Mouse (Mus musculus): Measurements from ENCODE around the gene Aff2.

Gene Aff2

DNA sequence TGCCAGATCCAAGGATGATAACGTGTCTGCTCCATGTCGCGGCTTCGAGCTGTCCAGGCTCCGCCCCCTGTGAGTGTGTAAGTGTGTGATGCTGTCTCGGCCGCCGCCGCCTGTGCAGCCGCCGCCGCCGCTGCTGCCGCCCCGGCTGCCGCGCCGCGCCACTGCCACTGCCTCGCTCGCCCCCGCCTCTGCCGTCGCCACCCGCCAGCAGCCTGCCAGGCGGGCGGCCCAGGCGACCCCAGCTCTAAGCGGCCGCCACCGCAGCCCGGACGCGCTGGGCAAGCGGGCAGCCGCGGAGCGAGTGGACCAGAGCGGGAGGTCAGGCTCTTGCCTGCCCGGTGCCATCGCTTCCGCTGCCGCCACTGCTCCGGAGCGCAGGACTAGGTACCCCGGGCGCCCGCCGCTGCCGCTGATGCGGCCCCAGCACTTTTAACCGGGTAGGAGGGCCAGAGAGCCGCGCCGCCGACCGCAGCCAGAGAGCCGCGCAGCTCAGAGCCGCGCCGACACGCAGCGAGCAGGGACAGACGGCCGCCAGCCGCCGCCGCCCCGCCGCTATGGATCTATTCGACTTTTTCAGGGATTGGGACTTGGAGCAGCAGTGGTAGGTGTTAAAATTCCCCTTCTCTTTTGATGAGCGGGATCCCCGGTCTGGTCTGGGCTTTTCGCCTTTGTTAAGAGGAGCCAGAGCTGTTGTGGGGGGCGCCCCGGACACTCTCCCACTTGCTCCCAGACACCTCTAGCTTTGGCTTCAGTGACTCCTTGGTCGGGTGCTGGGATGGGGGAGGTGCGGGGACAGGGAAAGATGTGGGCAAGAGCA lies at the start of gene Aff2:
Aff2 (plus strand) TSS at position 57 of the 817 bp plus-strand sequence.
- no peak for DNase-seq (ENCODE audit: low read depth)

DNA sequence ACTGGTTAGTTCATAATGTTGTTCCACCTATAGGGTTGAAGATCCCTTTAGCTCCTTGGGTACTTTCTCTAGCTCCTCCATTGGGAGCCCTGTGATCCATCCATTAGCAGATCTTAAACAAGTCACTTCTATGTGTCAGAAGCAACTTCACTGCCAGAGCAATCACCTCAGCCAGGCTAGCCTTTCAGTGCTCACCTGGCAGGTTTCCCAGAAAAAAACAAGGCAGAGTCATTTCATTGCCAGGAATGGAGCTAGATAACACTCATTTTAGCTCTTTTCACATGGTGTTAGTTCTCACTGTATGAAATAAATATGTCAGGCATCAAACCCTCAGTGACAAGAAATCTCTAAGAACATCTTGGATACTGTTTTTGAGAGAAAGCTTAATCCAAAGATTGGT lies 22.8 kb upstream of the Aff2 start:
- no peak for DNase-seq (ENCODE audit: low read depth)

DNA sequence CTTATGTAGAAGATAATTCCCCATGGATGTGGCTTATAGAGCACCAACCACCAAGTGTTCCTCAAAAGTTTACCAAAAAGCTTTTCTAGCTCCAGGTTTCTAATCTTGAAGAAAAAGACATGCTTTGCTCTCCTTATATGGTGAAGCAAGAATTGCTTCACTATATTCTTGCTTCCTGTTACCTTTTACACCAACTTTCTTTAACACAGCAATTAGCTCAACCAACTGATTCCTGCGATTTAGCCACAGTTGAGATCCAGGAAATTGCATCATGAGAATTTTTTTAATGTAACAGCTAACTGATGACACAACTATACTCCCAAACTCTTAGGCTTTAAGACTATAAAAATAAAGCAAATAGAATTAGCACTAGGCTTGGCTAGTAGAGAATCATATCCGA lies 4.5 kb upstream of the Aff2 start:
- no peak for DNase-seq (ENCODE audit: low read depth)

DNA sequence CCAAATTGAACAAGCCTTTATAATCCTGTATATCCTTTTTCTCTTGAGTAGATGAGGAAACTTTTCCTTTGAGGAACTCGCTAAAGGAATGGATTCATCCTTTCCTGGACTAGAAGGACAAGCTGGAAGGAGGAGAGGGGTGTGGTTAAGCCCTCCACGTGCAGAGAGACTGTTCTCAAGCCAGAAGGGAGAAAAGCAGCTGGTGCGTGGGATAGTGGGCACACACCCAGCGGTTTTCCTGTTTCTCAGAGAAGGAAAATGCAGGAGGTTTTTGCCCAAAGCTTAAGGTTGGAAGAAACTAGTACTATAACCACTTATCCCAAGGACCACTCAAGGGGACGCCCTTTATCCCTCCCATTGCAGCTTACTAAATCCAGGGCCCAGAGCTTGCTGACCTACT lies 734 bp upstream of the Aff2 start:
- peak; percentile 23 for DNase-seq (ENCODE audit: low read depth)

DNA sequence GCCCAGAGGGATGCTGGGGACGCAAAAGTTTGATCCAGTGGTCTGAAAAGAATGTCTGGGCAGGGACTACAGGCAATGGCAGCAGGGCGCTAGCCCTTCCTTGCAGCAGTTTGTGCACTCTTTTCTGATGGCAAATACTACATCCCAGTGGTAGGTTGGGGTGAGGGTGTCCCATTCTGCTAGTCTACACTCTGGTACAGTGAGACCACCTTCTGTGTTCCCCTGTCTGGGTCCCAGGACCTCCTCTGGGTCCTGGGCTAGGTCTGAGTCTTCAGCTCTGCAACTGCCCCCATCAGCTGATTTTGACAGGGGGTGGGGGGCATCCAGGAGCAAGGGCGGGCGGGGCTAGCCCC lies 233 bp upstream of the Aff2 start:
- no peak for DNase-seq (ENCODE audit: low read depth)

DNA sequence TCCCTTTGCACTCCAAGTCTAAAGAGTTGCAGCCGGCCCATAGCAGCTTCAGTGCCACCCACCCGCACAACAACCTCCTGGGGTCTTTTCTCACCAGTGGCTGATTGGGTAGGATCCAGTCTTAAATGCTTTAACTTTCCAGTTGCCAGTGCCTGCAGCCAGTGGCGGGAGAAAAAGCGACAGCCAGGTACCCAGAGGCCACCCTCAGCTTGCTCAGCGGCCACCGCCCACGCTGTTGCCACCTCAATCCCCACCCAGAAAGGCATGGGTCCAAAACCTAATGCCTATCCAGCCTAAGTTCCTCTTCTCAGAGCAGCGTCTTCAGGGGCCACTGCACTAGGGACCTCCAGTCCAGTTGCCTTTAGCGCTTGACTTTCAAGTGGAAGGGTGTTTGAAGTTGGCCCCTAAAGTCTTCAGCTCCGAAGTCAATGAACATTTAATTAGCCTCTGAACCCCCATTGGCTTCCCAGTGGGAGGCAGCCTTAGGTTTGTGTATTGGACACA lies 1.0 kb downstream of the Aff2 start:
- DNase-seq (ENCODE audit: low read depth), result no peak

DNA sequence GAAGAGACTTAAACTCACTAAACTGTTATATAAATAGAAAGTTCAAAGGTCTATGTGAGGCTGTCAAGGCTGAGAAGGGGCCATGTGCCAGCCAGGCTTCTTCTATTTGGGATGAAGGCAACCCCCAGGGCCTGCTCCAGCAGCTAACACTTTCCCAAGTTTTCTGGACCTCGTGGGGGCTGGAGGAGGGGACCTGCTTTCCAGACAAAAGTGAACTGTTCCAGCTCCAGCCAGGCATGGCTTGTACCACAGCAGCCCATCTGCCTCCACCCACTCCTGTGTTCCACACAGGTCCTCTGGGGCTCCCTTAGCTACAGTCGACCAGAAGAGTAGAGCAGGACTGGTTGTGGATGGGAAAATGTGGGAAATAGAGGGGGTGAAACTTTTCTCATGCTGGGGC lies 4.1 kb downstream of the Aff2 start:
- DNase-seq (ENCODE audit: low read depth), result no peak

DNA sequence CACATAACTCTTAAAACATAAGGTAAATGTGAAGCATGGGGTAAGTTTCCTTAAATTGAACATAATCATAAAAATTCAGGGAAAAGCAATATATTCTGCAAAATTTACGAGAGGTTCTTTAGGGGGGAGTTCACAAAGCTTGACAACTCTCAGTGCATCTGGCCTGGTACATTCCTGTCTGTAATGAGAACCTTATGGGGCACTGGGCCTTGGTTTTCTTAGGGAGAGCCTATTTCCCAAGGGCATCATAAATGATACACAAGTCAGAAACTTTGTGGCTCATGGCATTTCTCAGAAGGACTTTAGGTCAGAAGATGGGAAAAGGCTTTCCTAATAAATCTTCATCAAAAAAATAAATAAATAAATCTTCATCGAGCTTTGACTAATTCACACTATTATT lies 13.2 kb downstream of the Aff2 start:
- DNase-seq (ENCODE audit: low read depth), result no peak

DNA sequence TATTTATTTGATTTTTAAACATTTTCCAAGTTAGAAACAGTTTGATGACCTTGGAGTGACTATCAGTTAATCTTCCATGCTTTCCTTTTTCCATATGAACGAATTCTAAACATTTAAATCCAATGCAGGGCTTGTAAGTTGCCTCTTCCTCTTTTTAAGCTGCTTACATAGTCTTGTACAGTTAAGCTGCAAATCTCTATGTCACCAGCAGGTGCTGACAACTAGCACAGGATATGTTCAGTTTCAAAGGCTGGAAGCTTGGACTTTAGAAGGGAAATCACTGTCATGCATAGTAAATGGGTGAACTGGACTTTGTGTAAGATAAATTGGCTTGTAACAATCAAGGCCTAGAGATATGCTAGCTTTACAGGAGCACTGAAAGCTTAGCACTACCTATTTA lies 29.6 kb downstream of the Aff2 start:
- DNase-seq (ENCODE audit: low read depth), result no peak

DNA sequence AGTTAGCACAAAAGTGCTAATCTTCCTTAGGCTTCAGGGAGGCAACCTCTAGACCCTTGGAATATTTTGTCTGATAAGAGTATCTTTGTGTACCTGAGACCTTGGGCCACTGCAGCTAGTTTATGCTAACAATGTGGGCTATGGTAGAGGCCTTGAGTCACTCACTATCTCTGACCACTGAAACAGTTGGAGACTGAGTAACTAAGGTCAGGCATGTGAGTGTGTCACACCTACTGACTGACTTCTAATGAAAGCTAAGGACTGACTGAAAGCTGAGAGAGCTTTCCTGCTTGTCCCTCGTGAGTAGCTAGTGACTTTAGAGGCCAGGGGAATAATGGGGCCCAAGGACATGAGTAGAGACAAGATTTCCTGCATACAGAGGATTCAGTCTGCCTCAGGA lies 54.9 kb downstream of the Aff2 start:
- no peak for DNase-seq (ENCODE audit: low read depth)

DNA sequence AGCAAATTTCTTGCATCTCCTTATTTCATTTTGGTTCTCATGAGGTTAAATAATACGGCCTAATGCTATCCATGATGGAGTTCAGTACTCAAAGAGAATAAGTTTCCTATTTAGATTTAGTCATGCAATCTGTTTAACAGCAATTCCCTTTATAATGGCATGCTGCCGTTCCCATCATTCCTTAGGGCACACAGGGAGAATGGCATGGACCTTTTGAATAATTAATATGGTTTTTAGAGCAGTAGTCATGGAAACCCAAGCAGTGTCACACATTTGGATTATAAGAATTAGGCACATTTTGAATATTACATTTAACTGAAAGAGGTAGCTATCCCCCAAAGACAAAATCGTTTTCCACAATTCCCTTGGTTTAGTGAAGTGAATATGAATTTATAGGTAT lies 78.3 kb downstream of the Aff2 start:
- no peak for DNase-seq (ENCODE audit: low read depth)

DNA sequence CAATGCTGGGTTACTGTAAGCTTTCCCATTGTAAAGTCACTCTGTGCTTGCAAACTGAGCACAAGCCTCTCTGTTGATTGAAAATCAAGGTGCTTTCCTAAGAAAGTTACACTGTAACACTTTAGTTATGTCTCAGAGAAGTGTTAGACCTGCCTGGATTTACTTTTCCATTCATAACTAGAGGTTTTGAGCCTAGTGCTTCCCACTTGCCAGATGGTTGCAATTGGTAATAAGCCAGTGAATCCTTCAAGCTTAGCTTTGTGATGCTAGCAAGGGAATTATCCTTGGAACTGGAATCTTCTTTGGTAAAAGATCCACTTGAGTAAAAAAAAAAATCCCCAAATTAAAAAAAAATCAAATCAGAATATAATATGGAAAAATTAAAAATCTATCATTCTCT lies 81.8 kb downstream of the Aff2 start:
- DNase-seq (ENCODE audit: low read depth), result no peak

DNA sequence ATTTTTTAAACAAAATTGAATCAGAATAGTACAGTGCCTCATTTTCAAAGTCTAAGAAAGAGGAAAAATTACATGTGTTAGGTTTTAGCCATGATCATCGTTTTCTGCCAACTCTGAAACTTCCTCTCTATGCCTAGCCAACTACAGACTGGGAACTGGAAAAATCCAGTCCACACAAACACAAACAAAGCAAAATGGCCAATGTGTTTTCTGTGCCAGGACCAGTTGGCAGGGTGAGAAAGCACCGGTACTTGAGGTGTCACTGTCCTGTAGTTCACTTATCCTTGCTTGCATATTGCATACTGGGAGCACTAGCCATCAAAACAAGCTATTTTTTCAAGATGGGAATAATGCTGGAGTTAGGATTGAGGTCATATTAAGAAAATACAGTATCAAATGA lies 100.8 kb downstream of the Aff2 start:
- DNase-seq (ENCODE audit: low read depth), result no peak

DNA sequence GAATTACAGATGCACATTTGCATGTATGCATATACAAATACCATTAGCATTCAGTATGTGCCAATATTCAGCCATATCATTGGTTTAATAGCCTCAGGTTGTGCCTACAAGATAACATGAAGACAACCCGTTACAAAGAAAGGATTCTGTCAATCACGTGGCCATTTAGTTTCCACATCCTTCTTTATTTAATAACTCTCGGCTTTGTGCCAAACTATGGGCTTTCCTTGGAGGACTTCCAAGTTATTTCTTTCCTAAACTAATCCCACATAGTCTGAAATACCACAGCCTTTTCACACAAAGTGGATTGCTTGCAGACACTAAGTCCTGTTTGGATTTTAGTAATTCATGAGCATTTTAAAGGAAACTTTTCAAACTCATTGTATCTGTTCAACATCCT lies 142.0 kb downstream of the Aff2 start:
- peak; percentile 5 for DNase-seq (ENCODE audit: low read depth)

DNA sequence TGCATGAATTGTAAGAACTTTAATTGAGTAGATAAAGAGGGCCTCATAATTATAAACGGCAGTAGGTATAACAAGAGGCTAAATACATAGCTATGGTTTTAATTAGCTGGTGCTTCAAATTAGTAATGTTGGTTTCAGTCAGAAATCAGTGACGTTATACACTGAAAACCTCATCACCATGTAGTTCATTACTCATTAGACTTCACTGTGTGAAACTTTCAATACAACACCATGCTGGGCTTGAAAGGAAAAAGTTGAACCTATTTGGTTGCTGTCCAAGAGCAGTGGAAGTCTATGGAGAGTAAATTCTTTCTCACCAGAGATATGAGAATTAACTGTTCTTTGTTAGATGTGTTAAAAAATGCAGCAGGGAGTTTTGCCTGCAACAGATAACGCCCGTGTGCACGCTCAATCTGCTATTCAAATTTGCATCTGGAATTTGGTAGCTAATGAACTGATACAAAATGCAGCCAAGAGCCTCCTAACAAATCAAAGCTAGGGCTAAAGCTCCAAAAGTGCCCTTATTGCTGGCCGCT lies 158.0 kb downstream of the Aff2 start:
- no peak for DNase-seq (ENCODE audit: low read depth)

DNA sequence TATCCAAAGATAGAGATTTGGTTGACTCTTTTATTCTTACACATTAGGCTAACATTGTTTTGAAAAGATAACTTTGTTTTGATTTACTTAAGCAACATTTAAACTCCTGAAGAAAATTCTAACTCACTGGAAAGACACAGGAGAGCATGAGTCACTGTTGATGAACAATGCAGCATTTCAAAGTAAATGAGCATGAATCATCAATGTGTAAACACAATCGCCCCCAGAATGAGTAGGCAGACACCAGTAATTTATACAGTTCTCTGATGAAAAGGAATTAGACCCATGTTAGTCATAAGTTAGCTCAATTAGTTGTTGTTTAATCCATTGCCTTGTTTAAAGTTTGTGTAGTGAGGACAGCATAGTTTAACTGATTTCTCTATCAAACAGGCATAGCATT lies 180.7 kb downstream of the Aff2 start:
- peak; percentile 7 for DNase-seq (ENCODE audit: low read depth)

DNA sequence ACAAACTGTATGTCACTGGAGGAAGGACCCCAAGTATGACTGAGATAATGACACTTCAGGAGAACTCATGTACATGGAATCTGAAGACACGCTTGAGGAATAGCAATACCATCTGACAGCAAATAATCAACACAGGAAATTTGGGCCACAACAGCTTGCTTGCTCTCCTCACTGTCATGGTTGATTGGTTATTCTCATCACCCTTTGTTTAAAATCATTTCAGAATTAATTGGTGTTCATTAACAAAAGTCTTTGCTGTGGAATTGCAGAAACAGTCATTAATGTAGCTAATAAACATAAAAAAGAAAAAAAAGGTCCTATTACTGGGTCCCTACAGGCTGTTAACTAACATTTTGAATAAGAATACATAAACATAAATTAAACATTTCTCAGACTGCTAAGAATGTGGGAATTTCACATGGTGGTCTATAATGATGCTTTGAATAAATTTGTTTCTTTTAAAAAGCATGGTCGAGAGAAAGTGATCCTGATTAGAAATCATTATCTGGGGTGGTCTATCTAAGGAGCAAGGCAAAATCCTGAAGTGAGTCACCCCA lies 219.9 kb downstream of the Aff2 start:
- no peak for DNase-seq (ENCODE audit: low read depth)

DNA sequence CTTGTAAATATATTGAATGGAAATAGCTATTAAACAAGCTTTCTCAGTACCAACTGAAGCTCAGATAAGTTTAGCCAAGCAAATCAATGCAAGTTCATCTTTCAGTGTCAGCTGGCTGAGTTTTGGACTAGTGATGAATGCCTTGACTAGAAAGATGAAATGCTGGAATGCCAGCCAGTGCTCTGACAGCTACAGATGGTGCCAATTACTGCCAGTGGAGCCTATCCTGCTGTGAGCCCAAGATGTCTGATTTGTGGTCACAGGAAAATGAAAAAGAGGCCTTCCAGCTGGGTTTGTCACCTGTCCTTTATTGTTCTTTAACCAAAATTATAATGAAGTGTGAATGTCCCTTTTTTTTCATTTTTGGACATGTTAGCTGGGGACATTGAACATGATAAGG lies 248.7 kb downstream of the Aff2 start:
- DNase-seq (ENCODE audit: low read depth), result no peak

DNA sequence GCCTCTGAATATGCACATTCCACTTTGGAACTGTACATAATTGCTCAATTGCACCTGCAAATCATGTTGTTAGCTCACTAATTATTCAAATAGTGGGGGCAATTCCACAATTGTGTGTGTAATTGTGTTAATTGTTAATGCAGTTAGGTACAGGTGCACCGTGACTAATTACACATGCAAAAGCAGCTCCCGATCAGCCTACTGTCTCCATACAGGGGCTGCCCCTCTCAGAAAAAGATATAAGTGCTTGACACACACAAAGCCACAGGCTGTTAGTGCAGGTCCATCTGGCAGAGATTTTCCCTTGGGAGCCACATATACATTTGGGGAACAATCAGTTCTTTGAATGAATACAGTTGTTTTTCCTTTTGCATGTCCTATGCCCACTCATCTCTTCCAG lies 302.9 kb downstream of the Aff2 start:
- no peak for DNase-seq (ENCODE audit: low read depth)

DNA sequence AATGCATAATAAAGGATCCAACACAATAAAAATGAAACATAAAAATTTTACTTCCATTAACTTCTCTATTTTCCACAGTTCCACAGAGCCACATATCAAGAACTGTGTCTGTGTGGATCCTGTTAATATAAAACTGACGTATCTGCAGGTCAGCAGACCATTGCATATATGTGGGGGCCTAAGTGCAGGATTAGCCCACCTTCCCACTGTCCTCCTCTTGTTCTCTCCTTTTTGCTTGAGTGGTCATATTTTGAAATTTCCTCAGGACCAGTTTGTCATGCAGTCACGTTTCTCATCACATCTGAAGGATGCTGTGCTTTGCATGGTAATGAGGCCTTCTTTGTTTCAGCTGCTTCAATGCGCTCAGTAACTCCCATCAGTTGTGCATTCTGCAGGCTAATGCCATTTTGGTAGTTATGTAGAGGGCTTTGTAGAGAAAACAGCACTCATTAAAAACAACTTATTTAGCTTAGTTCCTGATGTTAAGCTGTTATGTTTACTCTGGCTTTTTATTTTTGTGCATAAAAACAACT lies 306.1 kb downstream of the Aff2 start:
- DNase-seq (ENCODE audit: low read depth), result no peak

DNA sequence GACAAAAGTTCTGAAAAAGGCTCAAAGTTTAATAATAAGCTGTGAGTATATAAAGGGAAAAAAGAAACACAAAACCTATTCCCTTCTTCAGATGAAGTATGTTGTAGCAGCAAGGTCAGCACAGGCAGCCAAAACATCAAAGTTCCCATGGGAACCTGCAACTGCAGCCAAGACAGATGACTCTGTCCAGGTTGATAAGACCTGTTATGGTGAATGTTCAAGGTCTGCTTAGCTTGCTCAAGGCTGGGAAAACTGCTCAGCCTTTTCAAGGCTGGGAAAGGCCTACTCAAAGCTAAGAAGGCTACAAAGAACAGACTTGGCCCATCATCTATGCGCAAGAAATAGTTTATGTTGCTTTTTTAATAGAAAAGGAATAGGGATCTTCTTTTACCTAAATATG lies 315.6 kb downstream of the Aff2 start:
- no peak for DNase-seq (ENCODE audit: low read depth)

DNA sequence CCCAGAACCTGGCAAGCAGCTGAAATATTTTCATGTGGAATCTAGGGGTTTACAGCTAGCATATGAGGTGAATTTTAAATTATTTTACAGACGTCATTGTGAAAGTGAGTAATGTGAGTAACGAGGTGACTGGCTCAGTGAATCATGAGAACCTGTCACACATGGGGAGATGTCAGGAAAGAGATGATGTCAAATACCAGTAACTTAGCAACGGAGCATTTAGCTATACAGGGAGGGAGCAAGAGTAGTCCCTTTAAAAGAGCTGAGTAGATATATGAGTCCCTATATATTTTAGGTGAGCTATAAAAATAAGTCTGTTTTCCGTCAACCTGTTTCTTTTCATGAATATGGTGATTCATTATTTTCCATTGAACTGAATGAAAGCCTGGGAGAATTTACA lies 338.7 kb downstream of the Aff2 start:
- no peak for DNase-seq (ENCODE audit: low read depth)

DNA sequence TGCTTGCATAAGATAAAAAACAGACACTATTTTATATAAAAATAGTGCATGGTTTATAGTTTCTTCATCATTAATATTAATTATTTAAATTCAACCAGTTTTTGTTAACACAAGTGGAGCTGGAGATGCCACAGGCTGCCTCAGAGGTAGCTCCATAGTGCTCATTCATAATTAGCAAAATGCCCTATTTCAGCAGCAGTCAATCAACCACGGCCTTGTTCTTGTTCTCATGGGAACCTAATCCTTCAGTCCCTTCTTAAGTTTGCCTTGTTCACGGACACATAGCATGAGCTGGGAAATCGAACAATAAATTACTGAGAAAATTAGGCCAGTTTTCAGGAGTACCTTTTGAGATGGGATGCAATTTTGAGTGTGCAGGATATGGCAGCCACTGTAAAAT lies 378.9 kb downstream of the Aff2 start:
- no peak for DNase-seq (ENCODE audit: low read depth)
